Mouse (Mus musculus) testis, postnatal 14 days (tissue): ENCODE data around the gene Dnajc14.
A peak's percentile ranks its signal among the peaks of the same experiment; 100 is the strongest.
"Not testable (repeated sequence)": the region's sequence is repeated elsewhere in the genome, so short reads cannot be mapped to it uniquely, and the experiment has no call there.

ENCODE experiments used
- DNase-seq: peaks from one replicate; pipeline ENCODE4 v3.0.0; 2021; ENCODE audit warnings: low spot score

Gene Dnajc14

GRCm38 (mm10) chr10:128821358-128822056 is 17.6 kb downstream of the Dnajc14 start, which contains the start of gene Ormdl2:
Gene Ormdl2, minus strand, starts transcription at chr10:128821645.
- peak; percentile 99 for DNase-seq

- no peak for DNase-seq
Measured at GRCm38 (mm10) chr10:128822135-128822534, 18.3 kb downstream of the Dnajc14 start.

- DNase-seq: not testable (repeated sequence)
Measured at GRCm38 (mm10) chr10:128823087-128823486, 19.2 kb downstream of the Dnajc14 start.

GRCm38 (mm10) chr10:128823821-128824220 is 20.0 kb downstream of the Dnajc14 start:
- no peak for DNase-seq

- no peak for DNase-seq
Measured at GRCm38 (mm10) chr10:128837400-128837799, 33.5 kb downstream of the Dnajc14 start.

GRCm38 (mm10) chr10:128839434-128839833 is 35.6 kb downstream of the Dnajc14 start:
- no peak for DNase-seq

- no peak for DNase-seq
Measured at GRCm38 (mm10) chr10:128840612-128841011, 36.8 kb downstream of the Dnajc14 start.

- DNase-seq: no peak
Measured at GRCm38 (mm10) chr10:128843260-128843659, 39.4 kb downstream of the Dnajc14 start.

GRCm38 (mm10) chr10:128845516-128845915 is 41.7 kb downstream of the Dnajc14 start:
- no peak for DNase-seq

GRCm38 (mm10) chr10:128846664-128847063 is 42.8 kb downstream of the Dnajc14 start:
- no peak for DNase-seq

GRCm38 (mm10) chr10:128848426-128848825 is 44.6 kb downstream of the Dnajc14 start:
- no peak for DNase-seq

GRCm38 (mm10) chr10:128850339-128850738 is 46.5 kb downstream of the Dnajc14 start:
- no peak for DNase-seq

GRCm38 (mm10) chr10:128861176-128861575 is 57.3 kb downstream of the Dnajc14 start:
- DNase-seq: no peak

GRCm38 (mm10) chr10:128866042-128866441 is 62.2 kb downstream of the Dnajc14 start:
- DNase-seq: no peak

GRCm38 (mm10) chr10:128866518-128866917 is 62.7 kb downstream of the Dnajc14 start:
- no peak for DNase-seq
